Mouse (Mus musculus) left cerebral cortex, adult 11 months (tissue): ENCODE measurements around the gene Hkdc1.
"Not testable (repeated sequence)": the region's sequence is repeated elsewhere in the genome, so short reads cannot be mapped to it uniquely, and the experiment has no call there.

ENCODE experiments used
- DNase-seq: peaks from one replicate; pipeline ENCODE4 v3.0.0; 2022; ENCODE audit warnings: low spot score

The Hkdc1 gene

DNA sequence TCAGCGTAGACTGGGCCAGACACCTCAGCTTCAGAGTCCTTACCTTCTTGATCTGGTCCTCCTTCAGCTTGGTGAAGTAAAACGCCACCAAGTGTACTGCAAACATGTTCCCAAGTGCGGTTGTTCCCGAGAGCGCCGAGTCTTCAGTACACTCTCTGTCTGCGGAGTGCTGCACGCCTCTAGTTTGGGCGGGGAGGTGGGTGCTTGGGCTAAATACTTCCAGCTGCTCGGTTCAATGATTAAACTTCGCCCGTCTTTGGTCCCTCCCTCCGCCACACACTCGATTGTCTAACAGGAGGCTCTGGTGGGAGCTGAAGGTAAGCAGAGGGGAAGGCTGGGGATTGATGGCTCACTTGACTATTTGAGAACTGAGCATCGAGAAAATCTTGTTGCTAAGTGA is at the start of gene Hkdc1:
Gene Hkdc1, minus strand, starts transcription at position 237 of the 400 bp plus-strand sequence.
- no peak for DNase-seq

DNA sequence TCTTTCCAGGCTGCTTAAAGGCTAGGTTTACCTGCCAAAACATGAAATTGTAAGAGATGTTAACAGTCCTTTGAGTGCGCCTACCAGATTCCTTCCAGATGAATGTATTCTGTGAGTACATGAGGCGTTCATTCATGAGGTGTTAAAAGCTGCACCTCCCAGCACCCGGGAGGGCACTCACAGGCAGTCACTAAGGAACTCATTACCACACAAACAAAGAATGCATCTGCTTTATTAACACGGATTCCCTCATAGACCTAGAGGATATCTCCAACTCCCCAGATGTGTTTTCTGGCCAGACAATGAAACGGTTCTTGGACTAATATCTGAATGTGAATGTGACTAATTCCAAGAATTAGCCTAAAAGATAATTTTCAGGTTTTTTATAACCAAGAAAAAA is 48.8 kb upstream of the Hkdc1 start:
- DNase-seq, result no peak

DNA sequence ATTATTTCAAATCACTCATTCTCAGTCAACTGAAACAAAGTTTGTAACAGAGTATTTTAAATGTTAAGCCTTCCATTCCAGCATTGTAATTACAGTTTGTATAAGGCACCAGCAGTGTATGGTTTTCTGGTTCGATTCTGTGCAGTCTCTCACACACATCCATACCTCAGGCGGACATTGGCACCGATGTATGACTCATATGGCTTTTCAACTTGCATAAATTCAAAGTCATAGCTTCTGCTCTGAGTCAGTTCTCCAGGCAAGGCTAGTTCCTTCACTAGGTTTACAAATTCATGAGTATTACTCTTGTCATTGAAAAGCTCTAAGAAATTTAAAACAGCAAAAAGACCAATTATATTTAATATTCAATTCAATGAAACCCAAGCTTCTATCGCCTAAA is 47.4 kb upstream of the Hkdc1 start:
- DNase-seq, result no peak

DNA sequence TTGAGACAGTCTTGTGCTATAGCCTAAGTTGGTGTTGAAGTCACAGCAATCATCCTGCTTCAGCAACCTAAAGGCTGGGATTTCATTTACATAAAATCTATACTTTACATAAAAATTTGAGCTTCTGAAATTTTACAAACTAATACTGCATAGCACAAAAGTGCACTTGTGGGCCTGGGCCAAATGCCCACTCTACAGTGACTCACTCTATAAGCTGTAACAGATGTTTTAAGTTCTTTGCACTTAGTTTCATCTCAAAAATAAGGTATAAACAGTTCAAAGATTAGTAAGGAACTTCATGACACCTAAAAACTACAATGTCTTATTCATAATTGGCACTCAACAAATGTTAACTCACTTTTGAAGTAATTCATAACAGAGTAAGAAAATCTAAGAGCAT is 39.0 kb upstream of the Hkdc1 start:
- DNase-seq, result no peak

DNA sequence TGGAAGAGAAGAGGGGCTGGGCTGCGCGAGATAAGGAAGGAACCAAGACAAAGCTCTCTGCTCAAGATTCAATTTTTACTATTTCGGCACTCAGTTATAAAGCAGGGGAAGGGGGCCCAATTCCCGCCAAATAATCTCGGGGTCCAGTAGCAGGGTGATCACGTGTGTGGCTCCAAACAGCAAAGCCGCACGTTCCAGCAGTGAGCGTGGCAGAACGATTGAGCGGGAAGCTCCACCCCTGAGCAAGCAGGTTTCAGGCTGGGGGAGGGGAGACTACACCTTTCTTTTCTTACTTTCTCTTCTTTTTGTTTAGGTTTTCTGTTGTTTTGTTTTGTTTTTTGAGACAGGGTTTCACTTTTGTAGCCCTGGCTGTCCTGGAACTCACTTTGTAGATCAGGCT is 29.7 kb upstream of the Hkdc1 start:
- DNase-seq, result not testable (repeated sequence)

DNA sequence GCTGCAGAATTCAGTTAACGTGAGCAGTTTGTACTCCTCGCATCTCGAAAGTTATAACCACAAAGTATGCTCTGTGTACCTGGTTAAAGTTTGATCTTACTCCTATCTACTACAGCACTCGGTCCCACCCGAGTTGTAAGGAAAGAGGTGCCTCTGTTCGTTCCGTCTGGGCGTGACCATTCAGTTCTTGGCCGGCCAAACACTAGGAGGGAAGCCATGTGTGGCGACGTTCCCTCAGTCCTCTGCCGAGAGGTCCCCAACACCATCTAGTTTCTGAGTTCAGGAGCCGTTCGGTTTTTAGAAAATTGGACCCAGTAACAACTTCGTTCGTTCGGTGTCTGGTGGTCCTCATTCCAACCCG is 28.0 kb upstream of the Hkdc1 start:
- no peak for DNase-seq

DNA sequence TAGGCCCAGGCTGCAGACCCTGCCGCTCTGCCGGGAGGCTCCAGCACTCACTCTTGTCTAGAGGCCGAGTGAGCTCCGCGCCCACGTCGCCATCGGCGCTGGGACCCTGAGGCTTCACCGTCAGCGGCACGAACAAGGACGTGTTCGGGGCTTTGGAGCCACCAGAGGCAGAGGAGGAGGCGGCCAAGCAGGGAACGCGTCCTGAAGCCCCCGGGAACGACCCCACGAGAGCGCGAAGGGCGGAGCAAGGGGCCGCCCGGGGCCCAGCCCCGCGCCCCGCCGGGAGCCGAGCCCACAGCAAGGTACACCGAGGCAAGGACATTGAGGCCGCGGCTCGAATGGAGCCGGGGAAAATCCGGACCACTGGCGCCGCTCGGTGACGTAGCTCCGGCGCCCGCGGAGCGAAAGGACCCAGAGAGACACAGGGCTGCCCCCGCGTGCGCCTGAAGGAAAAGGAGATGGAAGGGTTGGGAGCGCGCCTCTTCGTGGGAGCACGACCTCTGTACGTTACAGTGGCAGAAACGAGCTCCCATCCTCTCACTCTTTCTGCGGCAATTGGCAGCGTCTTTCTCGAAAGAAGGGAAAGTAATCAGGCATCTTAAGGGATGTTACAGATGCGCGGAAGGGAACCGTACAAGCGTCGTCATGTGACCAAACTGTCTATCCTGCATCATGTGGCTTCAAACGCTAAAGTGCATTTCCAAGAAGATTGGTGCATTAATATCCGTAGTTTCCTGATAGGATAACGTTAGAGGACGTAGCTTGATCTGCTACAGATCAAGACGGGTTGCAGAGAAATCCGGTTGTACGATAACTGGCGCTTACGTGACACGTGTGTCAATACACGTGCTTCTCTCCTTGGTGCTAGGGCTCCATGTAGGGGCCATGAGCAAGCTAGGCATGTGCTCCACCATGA is 27.3 kb upstream of the Hkdc1 start, which contains the start of the genes 4930507D05Rik and Supv3l1:
Gene 4930507D05Rik, plus strand, starts transcription at position 126 of the 916 bp plus-strand sequence.
Gene Supv3l1, minus strand, starts transcription at position 375 of the 916 bp plus-strand sequence.
- DNase-seq, result peak; percentile 89

DNA sequence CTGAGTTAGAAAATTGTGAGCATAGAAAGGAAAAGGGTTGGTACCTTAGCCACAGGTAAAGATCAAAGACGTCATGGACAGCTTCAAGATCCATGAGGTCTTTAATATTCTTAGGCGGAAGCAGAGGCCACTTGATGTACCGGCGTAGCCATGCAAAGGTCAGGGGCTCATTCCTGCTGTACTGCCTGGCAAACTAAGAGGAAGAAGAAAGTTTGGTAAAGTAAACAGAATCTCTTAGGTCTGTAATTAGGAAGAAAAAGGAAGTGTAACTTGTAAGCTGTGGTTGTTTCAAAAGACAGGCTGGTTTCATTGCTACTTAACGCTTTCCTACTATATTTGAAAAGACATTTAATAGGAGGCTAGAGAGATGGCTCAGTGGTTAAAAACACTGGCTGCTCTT is 8.1 kb upstream of the Hkdc1 start:
- no peak for DNase-seq

DNA sequence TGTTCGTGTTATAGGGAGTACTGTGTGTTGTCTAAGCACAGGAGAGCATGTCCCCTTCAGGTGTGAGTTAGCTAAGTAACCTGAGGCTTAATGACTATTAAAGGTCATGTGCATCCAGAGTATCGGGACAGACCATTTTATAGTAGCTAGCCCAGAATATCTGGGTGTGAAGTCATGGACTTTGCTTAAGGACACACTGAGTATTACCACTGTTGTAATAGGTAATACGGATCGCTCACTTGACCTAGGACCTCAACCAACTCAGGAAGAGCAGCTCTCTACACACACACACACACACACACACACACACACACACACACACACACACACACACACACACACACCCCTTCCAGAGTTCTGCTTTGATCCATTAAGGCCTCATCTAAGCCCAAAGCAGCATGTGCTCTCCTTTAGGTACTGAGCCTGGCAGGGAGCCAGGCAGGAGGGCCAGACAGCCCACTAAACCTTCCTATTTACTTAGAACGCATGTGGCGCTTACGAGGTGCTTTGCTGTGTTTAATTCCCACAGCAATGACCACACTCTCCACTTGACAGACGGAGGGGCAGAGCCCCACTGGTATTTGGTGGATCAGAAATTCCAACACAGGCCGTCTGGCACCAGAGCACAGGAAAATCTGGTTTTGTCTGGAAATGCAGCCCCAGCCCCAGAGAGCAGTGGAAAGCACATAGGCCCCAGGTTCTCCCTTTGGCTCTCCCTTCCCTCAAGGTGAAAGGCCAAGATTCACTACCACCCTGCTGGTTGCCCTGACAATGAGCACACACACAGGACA is 3.0 kb upstream of the Hkdc1 start:
- no peak for DNase-seq

DNA sequence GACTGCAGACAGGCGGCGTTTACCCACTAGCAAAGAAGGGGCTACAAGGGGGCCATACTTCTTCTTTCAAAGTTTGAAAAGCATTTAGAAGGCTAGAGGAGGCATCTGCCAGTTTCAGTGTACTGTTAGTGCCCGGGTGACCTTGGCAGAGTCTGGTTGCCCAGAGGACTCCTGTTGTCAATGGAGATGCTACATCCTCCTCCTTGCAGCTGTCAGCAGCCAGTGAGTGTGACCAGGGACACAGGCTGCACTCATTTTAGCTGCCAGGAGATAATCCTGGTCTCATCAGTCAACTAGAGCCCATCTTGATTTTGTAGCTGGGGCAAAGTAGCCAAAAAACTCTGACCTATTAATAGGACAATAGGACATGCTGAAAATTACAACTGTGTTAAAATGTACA is 1.2 kb downstream of the Hkdc1 start:
- no peak for DNase-seq

DNA sequence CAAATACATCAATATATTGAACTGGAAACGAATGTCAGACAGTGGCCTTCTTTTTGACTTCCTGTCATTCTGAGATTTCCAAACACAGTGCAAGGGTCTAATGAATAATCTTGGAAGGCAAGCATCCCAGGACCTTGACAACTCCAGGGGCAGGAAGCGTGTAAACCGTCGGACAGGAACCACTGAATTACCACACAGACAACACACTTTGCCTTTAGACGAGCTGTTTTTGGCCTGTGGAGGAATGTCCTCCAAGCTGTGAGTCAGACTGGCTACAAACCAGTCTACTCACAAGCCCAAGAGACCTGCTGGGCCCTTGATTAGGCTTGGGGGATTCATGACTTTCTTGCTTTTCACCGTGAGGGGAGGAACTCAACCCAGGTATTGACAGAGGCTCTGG is 1.9 kb downstream of the Hkdc1 start:
- DNase-seq, result no peak

DNA sequence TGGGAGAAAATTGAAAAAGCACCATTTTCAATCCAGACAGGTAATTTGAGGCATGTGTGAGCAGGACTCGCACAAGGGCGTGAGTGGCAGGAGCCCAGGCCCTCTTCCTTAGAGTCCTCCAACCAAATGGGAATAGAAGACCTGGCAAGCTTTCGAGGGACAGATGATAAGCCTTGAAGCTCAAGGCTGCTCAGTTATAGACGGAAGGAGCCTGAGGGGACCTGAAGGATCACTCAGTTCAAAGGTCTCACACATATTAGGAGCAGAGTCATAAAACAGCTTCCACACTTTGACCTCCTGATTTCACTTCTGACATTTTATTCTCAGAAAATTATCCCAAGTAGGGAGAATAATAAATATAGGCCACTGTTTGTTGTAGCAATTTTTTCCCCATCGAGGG is 2.9 kb downstream of the Hkdc1 start:
- no peak for DNase-seq

DNA sequence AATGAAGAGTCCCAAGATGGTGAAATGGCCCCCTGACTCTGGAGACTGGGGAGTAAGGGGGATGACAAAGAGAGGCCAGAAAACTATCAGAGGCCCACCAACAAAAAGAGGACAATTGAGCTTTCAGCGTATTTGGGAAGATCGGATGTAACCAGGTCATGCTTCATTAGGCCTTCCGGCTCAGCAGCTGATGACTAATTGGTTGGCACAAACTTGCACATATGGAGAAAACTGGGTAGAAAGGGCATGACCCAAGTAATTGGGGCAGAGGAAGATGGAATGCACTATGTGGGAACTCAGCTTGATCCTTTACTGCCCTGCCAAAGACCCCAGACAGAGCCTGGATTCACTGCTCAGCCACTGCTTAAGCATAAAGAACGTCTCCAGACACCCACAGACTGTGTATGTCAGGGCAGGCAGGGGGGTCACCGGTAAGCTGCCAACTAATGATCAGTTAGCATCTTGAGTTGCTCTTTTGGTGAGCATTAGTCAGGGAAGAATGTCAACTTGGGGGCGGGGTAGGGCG is 3.4 kb downstream of the Hkdc1 start:
- no peak for DNase-seq

DNA sequence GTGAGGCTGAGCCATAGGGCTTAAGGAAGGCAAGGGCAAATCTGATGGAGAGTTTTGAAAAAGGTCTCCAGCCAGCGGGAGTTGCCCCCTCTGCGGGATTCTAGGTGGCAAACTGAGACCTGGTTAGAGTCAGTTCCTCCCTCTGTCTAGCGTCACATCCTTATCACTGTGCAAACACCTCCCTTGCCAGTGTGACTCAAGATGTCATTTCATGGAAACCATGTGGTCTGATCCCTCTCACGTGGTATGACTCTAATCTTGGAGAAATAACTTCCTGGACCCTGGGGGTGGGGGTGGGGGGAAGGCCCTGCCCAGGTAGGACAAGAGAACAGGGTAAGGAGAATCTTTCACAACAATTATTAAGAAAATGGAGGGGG is 8.7 kb downstream of the Hkdc1 start:
- DNase-seq, result no peak

DNA sequence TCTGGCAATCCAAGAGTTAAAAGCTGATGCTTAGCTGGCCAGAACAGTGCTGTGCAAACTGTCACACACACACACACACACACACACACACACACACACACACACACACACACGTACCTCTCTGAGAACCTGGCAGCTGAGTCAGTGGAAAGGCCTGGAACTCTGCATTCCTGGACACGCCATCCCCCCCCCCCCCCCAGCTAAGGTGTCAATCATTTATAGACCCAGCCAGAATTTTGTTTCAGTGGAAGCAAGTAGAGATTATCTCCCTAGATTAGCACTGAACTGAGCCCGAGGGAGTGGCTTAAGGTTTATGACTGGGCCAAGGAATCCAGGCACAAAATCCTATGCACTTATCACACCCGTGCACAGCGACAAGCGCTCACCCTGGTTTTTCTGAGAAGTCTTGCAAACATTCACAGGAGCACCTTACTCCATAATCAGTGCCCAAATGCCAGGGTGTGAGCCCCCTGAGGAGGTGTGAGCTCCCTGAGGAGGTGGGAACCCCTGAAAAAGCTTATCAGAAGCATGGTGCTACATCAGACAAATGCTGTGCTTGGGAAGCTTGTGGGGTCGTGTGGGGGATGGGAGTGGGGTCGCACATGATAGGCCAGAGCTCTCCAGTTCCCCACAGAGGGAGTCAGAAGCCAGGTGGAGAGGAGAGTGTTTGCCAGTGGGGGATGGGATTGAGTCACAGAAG is 9.2 kb downstream of the Hkdc1 start:
- DNase-seq, result no peak

DNA sequence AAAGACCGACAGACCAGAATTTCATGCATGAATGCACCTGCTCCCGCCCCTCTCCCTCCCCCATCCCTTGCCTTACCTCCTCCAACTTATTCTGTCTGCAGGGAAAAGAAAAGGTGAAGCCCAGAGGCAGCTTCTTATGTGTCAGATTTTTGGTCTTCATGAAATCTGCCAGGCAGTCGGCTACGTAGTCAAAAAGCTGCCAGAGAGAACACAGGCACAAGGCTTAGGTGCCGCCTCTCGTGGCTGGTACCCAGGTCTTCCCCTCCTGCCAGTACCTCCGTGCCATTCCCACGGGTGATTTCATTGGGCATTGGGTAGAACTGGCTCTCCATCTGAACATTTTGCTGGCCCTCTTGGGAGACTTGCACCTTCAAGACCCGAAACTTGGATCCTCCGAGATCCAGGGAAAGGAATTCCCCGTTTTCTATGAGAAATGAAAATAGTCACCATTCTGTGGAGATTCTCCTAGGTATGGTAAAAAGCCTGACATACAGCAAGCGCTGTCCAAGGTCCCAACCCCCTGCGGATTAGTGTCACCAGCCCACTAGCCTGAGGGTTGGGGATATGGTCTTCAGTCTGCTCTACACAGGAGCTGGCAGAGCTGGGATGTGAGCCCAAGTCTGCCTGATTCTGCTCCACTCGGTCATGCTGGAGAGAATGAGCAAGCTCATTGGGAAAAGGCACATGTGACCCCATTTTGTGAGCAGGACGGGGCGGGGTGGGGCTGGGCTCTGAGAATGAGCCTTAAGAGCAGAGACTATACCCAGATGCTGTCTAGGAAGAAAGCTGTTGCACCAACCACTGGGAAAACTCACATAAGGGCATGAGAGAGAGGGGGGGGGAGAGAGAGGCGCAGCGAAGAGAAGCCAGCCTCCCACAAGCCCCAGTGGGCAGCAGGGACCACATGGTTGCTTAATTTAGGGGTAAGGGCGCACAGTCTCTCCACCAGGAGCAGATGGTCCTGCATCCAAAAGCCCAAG is 10.6 kb downstream of the Hkdc1 start:
- no peak for DNase-seq

DNA sequence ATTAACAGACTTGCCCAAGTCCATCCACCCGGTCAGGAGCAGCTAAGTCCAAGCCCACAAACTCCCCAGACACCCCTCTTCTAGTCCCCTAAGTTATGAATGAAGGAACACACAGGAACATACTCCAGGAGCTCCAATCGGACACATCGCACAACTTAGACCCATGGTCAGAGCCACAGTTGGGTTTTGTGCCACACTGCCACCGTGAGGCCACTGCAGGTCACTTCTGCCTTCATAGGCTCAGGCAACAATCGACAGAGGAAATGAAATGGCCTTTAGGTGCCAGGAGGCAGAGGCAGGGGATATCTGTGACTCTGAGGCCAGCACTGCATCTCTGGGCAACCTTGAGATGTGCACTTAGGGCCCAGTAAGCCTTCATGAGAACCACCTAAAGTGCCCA is 11.3 kb downstream of the Hkdc1 start:
- peak; percentile 25 for DNase-seq

DNA sequence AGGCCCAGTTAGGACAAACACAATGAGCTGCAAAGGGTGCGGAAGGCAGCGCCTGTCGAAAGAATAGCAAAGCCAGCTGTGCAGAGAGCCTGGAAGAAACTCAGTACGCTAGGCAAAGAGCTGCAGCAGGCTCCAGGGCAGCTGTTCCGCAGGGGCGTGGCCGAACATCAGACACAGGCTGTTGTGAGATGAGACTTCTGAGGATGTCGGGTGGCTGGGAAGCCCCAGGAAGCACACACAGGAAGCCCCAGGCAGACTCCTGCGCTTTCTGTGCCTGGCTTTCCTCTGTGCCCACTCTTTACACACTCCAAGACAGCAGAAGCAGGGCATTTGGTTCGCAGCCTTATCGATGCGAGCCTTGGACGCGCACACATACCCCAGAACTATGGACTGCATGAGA is 17.4 kb downstream of the Hkdc1 start:
- DNase-seq, result no peak

DNA sequence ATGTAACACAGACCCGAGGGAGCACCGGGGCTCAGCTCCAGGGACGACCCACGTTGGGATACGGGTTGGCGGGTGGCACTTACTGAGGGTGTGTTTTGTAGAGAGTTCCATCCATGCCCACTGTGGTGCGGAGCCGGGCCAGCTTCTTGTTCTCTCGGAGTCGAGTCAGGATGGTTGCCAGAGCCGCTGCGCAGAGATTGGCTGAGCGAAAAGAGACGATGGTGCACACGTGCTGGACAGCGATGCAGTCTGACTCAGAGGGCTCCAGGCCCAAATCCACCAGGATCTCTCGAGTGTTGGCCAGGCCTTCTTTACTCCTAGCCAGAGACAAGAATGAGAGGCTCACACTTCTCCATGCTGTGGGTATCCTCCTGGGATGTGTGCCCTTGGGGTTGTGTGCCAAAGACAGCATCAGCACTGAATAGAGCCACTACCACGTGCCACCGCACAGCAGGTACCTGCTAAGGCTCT is 20.6 kb downstream of the Hkdc1 start:
- DNase-seq, result no peak

DNA sequence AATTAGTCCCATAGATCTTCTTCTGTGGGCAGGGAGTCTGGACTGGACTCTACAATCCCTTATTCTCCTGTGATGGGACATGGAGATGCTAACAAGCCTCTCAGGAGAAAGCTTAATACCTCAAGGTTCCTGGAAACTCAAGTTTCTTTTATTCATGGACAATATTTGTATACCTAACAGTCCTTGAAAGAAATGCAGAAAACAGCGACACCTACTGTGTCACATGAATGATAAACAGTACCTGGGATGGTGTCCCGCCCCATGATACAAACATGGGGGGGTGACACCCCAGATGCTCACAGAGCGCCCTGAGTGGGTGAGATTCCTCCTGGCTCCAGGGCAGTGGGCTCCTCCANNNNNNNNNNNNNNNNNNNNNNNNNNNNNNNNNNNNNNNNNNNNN is 39.3 kb downstream of the Hkdc1 start:
- no peak for DNase-seq

DNA sequence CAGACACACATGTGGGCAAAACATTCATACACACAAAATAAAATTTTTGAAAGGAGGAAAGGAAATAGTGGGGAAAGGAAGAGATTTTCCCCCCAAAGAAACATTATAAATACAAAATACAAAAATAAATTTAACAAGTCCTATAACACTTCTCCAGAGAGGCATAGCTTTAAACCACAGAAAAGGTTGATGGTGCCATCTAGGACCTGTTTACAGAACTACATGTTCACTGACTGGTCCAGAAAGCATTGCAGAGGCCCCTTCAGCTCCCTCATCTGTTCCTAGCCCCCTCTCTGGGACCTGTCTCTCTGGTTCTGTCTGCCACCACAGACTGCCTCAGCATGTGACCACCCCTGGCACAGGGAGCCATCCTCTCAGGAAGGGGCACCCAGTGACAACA is 41.4 kb downstream of the Hkdc1 start:
- no peak for DNase-seq
